Mouse (Mus musculus): ENCODE results near the gene Ephb1.

The Ephb1 gene

GRCm38 (mm10) chr9:101922846-101923245 is 431.6 kb downstream of the Ephb1 start:
- in situ Hi-C loops (cut with MboI; ENCODE audit: low pct_unique_long_range_greater_than_20kb in 1 of 2, low sequenced_read_pairs in 2 of 2, unreplicated experiment in 1 of 2), result no loop called here

- in situ Hi-C loops (cut with MboI; ENCODE audit: low pct_unique_long_range_greater_than_20kb in 1 of 2, low sequenced_read_pairs in 2 of 2, unreplicated experiment in 1 of 2), result no loop called here
These were observed 435.2 kb downstream of the Ephb1 start for GRCm38 (mm10) chr9:101919324-101919723.

GRCm38 (mm10) chr9:101918771-101919170 is 435.7 kb downstream of the Ephb1 start:
- in situ Hi-C loops (cut with MboI; ENCODE audit: low pct_unique_long_range_greater_than_20kb in 1 of 2, low sequenced_read_pairs in 2 of 2, unreplicated experiment in 1 of 2), result no loop called here

- in situ Hi-C loops (cut with MboI; ENCODE audit: low pct_unique_long_range_greater_than_20kb in 1 of 2, low sequenced_read_pairs in 2 of 2, unreplicated experiment in 1 of 2), result no loop called here
These were observed 439.4 kb downstream of the Ephb1 start for GRCm38 (mm10) chr9:101915082-101915481.

GRCm38 (mm10) chr9:101911176-101911866 is 443.2 kb downstream of the Ephb1 start:
- in situ Hi-C loops (cut with MboI; ENCODE audit: low pct_unique_long_range_greater_than_20kb in 1 of 2, low sequenced_read_pairs in 2 of 2, unreplicated experiment in 1 of 2), result no loop called here

- in situ Hi-C loops (cut with MboI; ENCODE audit: low pct_unique_long_range_greater_than_20kb in 1 of 2, low sequenced_read_pairs in 2 of 2, unreplicated experiment in 1 of 2), result no loop called here
These were observed 445.0 kb downstream of the Ephb1 start for GRCm38 (mm10) chr9:101909491-101909890.

- in situ Hi-C loops (cut with MboI; ENCODE audit: low pct_unique_long_range_greater_than_20kb in 1 of 2, low sequenced_read_pairs in 2 of 2, unreplicated experiment in 1 of 2), result no loop called here
These were observed 445.6 kb downstream of the Ephb1 start for GRCm38 (mm10) chr9:101908849-101909248.

- in situ Hi-C loops (cut with MboI; ENCODE audit: low pct_unique_long_range_greater_than_20kb in 1 of 2, low sequenced_read_pairs in 2 of 2, unreplicated experiment in 1 of 2), result no loop called here
These were observed 446.7 kb downstream of the Ephb1 start for GRCm38 (mm10) chr9:101907747-101908255.

GRCm38 (mm10) chr9:101903406-101903805 is 451.1 kb downstream of the Ephb1 start:
- in situ Hi-C loops (cut with MboI; ENCODE audit: low pct_unique_long_range_greater_than_20kb in 1 of 2, low sequenced_read_pairs in 2 of 2, unreplicated experiment in 1 of 2), result no loop called here

- in situ Hi-C loops (cut with MboI; ENCODE audit: low pct_unique_long_range_greater_than_20kb in 1 of 2, low sequenced_read_pairs in 2 of 2, unreplicated experiment in 1 of 2), result no loop called here
These were observed 456.6 kb downstream of the Ephb1 start for GRCm38 (mm10) chr9:101897851-101898250.

GRCm38 (mm10) chr9:101883295-101883694 is 471.2 kb downstream of the Ephb1 start:
- in situ Hi-C loops (cut with MboI; ENCODE audit: low pct_unique_long_range_greater_than_20kb in 1 of 2, low sequenced_read_pairs in 2 of 2, unreplicated experiment in 1 of 2), result no loop called here

- in situ Hi-C loops (cut with MboI; ENCODE audit: low pct_unique_long_range_greater_than_20kb in 1 of 2, low sequenced_read_pairs in 2 of 2, unreplicated experiment in 1 of 2), result no loop called here
These were observed 477.1 kb downstream of the Ephb1 start for GRCm38 (mm10) chr9:101877109-101877987.

- in situ Hi-C loops (cut with MboI; ENCODE audit: low pct_unique_long_range_greater_than_20kb in 1 of 2, low sequenced_read_pairs in 2 of 2, unreplicated experiment in 1 of 2), result no loop called here
These were observed 479.2 kb downstream of the Ephb1 start for GRCm38 (mm10) chr9:101875306-101875705.
